Mouse (Mus musculus) testis, adult 2 months (tissue): ENCODE data around the gene Zmiz2.

Source experiments
- CTCF ChIP-seq: fragments of 200-500 bp; IDR thresholded peaks from 2 replicates; pipeline ENCODE4 v1.5.1; 2012; ENCODE audit warnings: low read depth, mild to moderate bottlenecking, inconsistent platforms, low read length, moderate library complexity; ENCODE audit not compliant: control insufficient read depth, insufficient read depth, insufficient replicate concordance
- POLR2A ChIP-seq: fragments of 200-500 bp; IDR thresholded peaks from 2 replicates; pipeline ENCODE4 v1.6.1; 2012; ENCODE audit warnings: low read depth, mild to moderate bottlenecking, inconsistent platforms, low read length, moderate library complexity; ENCODE audit not compliant: control insufficient read depth

DNA sequence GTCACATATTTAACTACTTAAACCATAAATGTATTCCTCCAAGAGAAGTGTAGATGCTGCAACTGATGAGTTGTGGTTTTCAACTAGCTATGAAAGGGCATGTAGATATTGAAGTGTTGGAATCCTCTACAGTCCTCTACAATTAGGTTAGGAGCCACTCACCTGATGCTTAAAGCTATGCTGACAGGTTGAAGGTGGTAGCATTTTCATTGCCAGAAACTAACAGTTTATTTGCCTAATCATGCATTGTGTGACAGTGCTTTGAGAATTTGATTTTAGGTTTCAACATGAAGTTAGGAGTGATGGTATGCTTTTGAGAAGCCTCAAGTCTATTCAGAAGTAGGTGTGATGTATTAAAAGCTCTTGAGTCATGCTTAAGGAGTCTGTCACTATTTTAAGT, 28.6 kb downstream of the Zmiz2 start:
- TF ChIP-seq CTCF (no peak), POLR2A (no peak)
